Mouse (Mus musculus): ENCODE results near the gene Ppan. TPM values are rescaled to one million over a fixed set of nuclear protein-coding genes. Genes with fewer than 3 reads are reported as not detected.

Gene Ppan
- polyA plus RNA-seq, 1 experiment from 2014 or later: 48.1 TPM

GRCm38 (mm10) chr9:20887191-20887590 is 784 bp upstream of the Ppan start:
- peaks cover 30% of the 10 kb centered on the region for H3K36me3 ChIP-seq
- H3K9me3 ChIP-seq: no peaks in the 10 kb centered on the region
- H3K9ac ChIP-seq: 0 out of 2 replicates have a peak overlapping the region, but pooled peaks have one; percentile 82
- ATAC-seq (ENCODE audit: low read depth): 0 out of 2 replicates have a peak, but pooled peaks have one; percentile 19
- peak overlapping the region; percentile 90 for H3K27ac ChIP-seq (replicated peaks)
- WGBS: 85% methylated on average over 6 of the region's 6 CpGs
- H3K4me3 ChIP-seq: 0 out of 2 replicates have a peak overlapping the region, but pooled peaks have one; percentile 84
- no peaks in the 10 kb centered on the region for H3K27me3 ChIP-seq
- H3K4me1 ChIP-seq (replicated peaks): peaks cover 17% of the 10 kb centered on the region
- peak overlapping the region; percentile 92 for H3K4me2 ChIP-seq

GRCm38 (mm10) chr9:20888386-20888765 is 401 bp downstream of the Ppan start:
- ATAC-seq (ENCODE audit: low read depth): peak; percentile 44
- Histone ChIP-seq H3K9ac (peak overlapping the region; percentile 82), H3K27me3 (no peaks in the 10 kb centered on the region), H3K4me1 (replicated peaks) (peaks cover 17% of the 10 kb centered on the region), H3K27ac (replicated peaks) (peak overlapping the region; percentile 90; the same call in 1 of the 2 replicates), H3K9me3 (no peaks in the 10 kb centered on the region), H3K4me2 (peak overlapping the region; percentile 92), H3K36me3 (peaks cover 42% of the 10 kb centered on the region), H3K4me3 (peak overlapping the region; percentile 84)
- WGBS: under 1% methylated on average over 24 of the region's 30 CpGs

- Histone ChIP-seq H3K4me3 (peak overlapping the region; percentile 84), H3K36me3 (peaks cover 53% of the 10 kb centered on the region), H3K4me2 (peak overlapping the region; percentile 92), H3K4me1 (replicated peaks) (peaks cover 17% of the 10 kb centered on the region), H3K27me3 (no peaks in the 10 kb centered on the region), H3K27ac (replicated peaks) (no peak overlapping the region), H3K9me3 (no peaks in the 10 kb centered on the region), H3K9ac (no peak overlapping the region)
- 87% methylated on average over 29 of the region's 29 CpGs for WGBS
- no peak for ATAC-seq (ENCODE audit: low read depth)
Observed at GRCm38 (mm10) chr9:20889185-20890141, 1.5 kb downstream of the Ppan start.

GRCm38 (mm10) chr9:20890411-20890810 is 2.4 kb downstream of the Ppan start:
- H3K4me3 ChIP-seq: no peak overlapping the region
- no peak for ATAC-seq (ENCODE audit: low read depth)
- no peak overlapping the region for H3K9ac ChIP-seq
- H3K36me3 ChIP-seq: peaks cover 63% of the 10 kb centered on the region
- H3K4me1 ChIP-seq (replicated peaks): peaks cover 17% of the 10 kb centered on the region
- no peaks in the 10 kb centered on the region for H3K9me3 ChIP-seq
- H3K27me3 ChIP-seq: no peaks in the 10 kb centered on the region
- H3K4me2 ChIP-seq: no peak overlapping the region
- H3K27ac ChIP-seq (replicated peaks): no peak overlapping the region
- WGBS: 95% methylated on average over 5 of the region's 5 CpGs

DNA sequence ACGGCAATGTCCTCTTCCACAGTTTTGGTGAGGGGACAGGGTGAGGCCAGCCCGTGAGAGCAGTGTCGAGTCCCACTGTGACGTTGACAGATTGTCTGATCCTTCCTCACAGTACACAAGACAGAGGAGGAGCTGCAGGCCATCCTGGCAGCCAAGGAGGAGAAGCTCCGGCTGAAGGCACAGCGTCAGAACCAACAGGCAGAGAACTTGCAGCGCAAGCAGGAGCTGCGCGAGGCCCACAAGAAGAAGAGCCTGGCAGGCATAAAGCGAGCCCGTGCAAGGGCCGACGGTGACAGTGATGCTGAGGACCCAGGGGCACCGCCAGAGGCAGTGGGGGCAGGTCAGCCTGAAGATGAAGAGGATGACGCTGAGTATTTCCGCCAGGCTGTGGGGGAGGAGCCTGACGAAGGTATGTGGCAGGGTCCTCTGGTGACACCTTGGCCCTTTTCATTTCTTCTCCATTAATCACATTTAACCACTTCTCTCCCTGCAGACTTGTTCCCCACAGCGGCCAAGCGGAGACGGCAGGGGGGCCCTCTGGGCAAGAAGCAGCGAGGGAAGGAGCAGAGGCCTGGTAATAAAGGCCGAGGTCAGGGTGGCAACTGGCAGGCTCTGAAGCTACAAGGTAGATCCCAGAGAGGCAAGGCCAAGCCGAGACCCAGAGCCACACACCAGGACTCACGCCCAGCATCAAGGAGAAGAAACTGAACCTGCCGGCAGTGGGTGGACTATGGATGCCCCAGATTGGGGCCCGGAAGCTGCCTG is 3.5 kb downstream of the Ppan start:
- Histone ChIP-seq H3K27me3 (no peaks in the 10 kb centered on the region), H3K27ac (replicated peaks) (no peak overlapping the region), H3K4me2 (no peak overlapping the region), H3K9ac (no peak overlapping the region), H3K4me3 (no peak overlapping the region), H3K36me3 (peaks cover 74% of the 10 kb centered on the region), H3K9me3 (no peaks in the 10 kb centered on the region), H3K4me1 (replicated peaks) (peaks cover 17% of the 10 kb centered on the region)
- no peak for ATAC-seq (ENCODE audit: low read depth)
- 79% methylated on average over 26 of the region's 26 CpGs for WGBS

DNA sequence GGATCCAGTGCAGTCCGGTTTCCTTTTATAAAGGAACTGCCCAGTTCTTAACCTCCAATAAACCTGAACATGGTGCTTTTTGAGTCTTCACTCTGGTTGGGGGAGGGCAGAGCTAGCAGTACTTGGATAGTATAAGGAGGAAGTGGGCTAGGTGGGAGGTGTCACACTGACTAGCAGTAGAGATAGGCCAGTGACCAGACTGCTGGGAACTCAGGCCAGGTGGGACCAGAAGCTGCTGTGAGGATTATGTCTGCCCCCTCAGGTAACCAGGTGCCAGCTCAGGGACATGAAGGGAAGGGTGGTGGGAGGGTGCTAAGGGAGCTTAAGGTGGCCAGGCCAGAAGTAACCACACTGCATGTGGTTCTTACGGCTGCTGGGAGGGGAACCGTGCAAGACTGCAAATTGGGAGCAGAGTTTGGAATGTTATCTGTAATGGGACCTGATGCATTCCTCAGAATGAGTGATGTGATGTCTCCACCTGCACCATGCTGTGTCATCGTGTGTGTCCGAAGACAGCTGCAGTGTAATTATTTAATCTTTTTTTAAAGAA is 4.2 kb downstream of the Ppan start:
- H3K4me1 ChIP-seq (replicated peaks): peaks cover 20% of the 10 kb centered on the region
- 76% methylated on average over 5 of the region's 5 CpGs for WGBS
- no peak overlapping the region for H3K4me2 ChIP-seq
- no peak overlapping the region for H3K27ac ChIP-seq (replicated peaks)
- peaks cover 80% of the 10 kb centered on the region for H3K36me3 ChIP-seq
- H3K4me3 ChIP-seq: no peak overlapping the region
- no peak for ATAC-seq (ENCODE audit: low read depth)
- no peaks in the 10 kb centered on the region for H3K27me3 ChIP-seq
- no peak overlapping the region for H3K9ac ChIP-seq
- no peaks in the 10 kb centered on the region for H3K9me3 ChIP-seq

GRCm38 (mm10) chr9:20893069-20893468 is 5.1 kb downstream of the Ppan start:
- H3K9ac ChIP-seq: no peak overlapping the region

GRCm38 (mm10) chr9:20893590-20894343 is 5.8 kb downstream of the Ppan start:
- no peak for ATAC-seq (ENCODE audit: low read depth)
- Histone ChIP-seq H3K27ac (replicated peaks) (no peak overlapping the region), H3K9me3 (no peaks in the 10 kb centered on the region), H3K27me3 (no peaks in the 10 kb centered on the region), H3K9ac (no peak overlapping the region), H3K4me3 (no peak overlapping the region), H3K4me1 (replicated peaks) (peaks cover 25% of the 10 kb centered on the region), H3K36me3 (peaks cover 81% of the 10 kb centered on the region), H3K4me2 (no peak overlapping the region)
- WGBS: 87% methylated on average over 13 of the region's 13 CpGs

More at GRCm38 (mm10) chr9:20893069-20893468, 5.1 kb downstream of the Ppan start:
- H3K27ac ChIP-seq (replicated peaks): no peak overlapping the region
- ATAC-seq (ENCODE audit: low read depth): no peak
- H3K4me2 ChIP-seq: no peak overlapping the region
- WGBS: 64% methylated on average over 5 of the region's 5 CpGs
- H3K27me3 ChIP-seq: no peaks in the 10 kb centered on the region
- H3K4me3 ChIP-seq: no peak overlapping the region
- peaks cover 81% of the 10 kb centered on the region for H3K36me3 ChIP-seq
- H3K4me1 ChIP-seq (replicated peaks): peaks cover 26% of the 10 kb centered on the region
- no peaks in the 10 kb centered on the region for H3K9me3 ChIP-seq

DNA sequence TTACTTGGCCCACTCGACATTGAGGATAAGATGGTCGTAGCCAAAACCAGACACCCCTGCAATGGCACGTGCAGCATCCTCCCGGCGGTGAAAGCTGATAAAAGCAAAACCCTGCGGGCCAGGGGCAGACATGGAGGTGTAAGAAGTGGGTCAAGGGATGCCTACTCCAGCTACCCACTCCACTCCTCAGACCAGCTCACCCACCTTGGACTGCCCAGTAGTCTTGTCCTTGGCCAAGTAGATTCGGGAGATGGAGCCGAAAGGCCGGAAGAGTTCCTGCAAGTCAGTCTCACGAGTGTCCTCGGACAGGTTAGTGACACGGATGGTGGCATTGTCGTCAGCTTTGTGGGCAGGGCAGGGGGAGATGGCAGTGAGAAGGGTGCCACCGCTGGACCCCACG is 6.7 kb downstream of the Ppan start:
- Histone ChIP-seq H3K27me3 (no peaks in the 10 kb centered on the region), H3K36me3 (peaks cover 76% of the 10 kb centered on the region), H3K27ac (replicated peaks) (no peak overlapping the region), H3K4me3 (no peak overlapping the region), H3K4me2 (no peak overlapping the region), H3K4me1 (replicated peaks) (peaks cover 19% of the 10 kb centered on the region), H3K9me3 (no peaks in the 10 kb centered on the region), H3K9ac (no peak overlapping the region)
- WGBS: 93% methylated on average over 15 of the region's 15 CpGs
- no peak for ATAC-seq (ENCODE audit: low read depth)

DNA sequence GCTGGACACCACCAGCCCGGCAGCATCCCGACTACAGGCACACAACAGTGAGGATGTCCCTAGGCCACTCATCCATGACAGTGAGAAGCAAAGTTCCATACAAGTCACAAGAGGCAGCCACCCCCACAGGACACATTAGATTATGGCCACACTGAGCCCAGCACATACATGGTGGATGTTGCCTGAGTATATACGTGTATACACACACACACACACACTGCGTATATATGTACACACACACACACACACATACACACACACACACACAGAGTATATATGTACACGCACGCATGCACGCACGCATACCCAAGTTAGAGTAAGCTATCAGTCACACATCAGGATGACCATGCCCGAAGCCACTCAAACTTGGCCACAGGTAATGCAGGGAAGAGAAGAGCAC is 7.4 kb downstream of the Ppan start:
- 94% methylated on average over 9 of the region's 9 CpGs for WGBS

GRCm38 (mm10) chr9:20897736-20898510 is 9.9 kb downstream of the Ppan start:
- H3K27me3 ChIP-seq: no peaks in the 10 kb centered on the region
- peak overlapping the region; percentile 43; the same call in 1 of the 2 replicates for H3K27ac ChIP-seq (replicated peaks)
- H3K9ac ChIP-seq: peak overlapping the region; percentile 94
- H3K36me3 ChIP-seq: peaks cover 43% of the 10 kb centered on the region
- 6% methylated on average over 30 of the region's 39 CpGs for WGBS
- H3K9me3 ChIP-seq: no peaks in the 10 kb centered on the region
- H3K4me1 ChIP-seq (replicated peaks): peaks cover 18% of the 10 kb centered on the region
- peak overlapping the region; percentile 94 for H3K4me3 ChIP-seq
- peak overlapping the region; percentile 100 for H3K4me2 ChIP-seq
- peak; percentile 59 for ATAC-seq (ENCODE audit: low read depth)

More for the DNA sequence above, 7.4 kb downstream of the Ppan start:
- Histone ChIP-seq H3K4me2 (no peak overlapping the region), H3K27ac (replicated peaks) (no peak overlapping the region), H3K9ac (no peak overlapping the region), H3K27me3 (no peaks in the 10 kb centered on the region), H3K4me1 (replicated peaks) (peaks cover 18% of the 10 kb centered on the region), H3K4me3 (no peak overlapping the region), H3K9me3 (no peaks in the 10 kb centered on the region), H3K36me3 (peaks cover 69% of the 10 kb centered on the region)
- ATAC-seq (ENCODE audit: low read depth): no peak

Data from neural tube, embryonic 13.5 days (tissue).